Mouse (Mus musculus) heart, postnatal 4 days (tissue): Measurements from ENCODE around the gene Serinc2. TPM values are rescaled to one million over a fixed set of nuclear protein-coding genes. Genes with fewer than 3 reads are reported as not detected.

Experiments used
- DNase-seq: peaks from one replicate; pipeline ENCODE4 v3.0.0; 2021
- total RNA-seq, 2 experiments: library from RNA; stranded (reverse); gene quantifications; 2 replicates each; pipeline ENCODE4 v1.2.3; 2021

Gene Serinc2
- total RNA-seq, 2 experiments from 2014 or later: 2.7 to 3.8 TPM

DNA sequence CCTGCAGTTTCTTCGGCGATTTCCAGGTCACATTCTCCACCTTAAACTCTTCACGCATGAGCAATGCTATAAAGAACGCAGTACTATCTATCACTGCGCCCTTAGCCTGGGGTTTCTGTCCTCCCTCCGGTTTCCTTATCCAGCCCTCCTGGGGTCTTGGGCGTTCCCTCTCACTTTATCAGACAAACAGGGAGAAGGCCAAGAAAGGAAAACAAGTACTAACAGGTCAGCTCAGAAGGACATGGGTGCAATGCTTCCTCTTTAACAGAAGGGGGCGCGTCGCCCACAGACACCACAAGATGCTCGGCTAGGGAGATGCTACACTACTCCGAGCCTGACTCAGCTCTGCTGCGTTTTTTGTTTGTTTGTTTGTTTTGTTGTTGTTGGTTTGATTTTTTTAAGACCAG, 18.1 kb upstream of the Serinc2 start:
- DNase-seq: no peak

DNA sequence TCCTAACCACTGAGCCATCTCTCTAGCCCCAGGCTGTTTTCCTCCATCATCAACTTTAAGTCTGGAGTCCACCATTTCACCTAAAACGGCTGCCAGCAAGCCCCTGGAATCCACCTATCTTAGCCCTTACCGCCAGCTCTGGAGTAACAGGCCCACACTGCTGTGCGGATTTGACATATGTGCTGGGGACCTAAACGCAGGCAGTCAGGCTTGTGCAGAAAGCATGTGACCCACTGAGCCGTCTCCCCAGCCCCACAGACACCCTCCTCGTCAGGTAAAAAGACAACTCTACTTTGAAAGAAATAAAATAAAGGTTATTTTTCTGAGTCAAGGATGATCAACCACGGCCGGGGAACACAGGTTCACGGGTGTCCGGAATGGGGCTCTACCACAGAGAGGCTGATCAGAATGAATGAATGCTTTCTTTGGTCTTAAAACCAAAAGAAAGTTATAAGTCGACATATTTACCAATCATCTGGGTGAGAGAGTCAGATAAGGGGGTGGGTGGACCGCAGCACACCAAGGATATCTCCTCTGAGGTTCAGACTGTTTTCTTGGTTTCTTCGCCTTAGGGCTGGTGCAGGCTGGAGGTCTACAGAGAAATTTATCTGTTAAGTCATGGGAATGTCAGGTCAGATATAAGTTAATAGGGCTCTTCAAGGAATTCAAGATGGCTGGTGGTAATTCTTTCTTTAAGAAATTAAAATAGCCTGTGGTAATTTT, 17.4 kb upstream of the Serinc2 start:
- no peak for DNase-seq

DNA sequence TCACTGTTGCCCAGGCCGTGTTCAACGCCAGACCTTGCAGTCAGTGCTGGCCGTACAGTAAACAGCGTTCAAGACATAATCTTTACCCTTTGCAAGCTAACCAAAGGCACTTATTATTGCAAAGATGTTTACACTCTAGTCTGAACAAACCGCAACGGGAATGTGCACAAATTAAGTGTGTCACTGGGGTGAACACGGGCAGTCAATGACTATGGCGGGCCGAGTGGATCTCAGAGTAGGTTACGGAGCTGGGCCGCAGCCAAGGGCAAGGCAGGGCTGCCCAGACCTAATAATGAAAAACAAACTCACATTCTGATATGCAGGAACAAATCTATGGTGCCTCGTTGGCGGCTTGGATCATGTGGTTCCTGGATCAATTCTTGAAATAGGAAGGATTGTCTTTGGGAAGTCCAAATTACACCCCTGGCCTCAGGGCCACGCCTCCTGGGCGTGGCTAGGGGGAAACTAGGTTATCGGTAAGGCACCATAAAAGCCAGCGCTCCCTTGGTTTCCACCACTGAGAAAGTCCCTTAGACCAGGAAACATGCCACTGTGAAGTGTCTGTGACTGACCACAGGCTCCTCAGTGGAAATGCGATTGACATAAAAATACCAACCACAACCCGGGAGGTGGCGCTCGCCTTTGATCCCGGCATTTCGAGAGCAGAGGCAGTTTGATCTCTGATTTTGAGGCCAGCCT, 16.2 kb upstream of the Serinc2 start:
- peak; percentile 48 for DNase-seq

DNA sequence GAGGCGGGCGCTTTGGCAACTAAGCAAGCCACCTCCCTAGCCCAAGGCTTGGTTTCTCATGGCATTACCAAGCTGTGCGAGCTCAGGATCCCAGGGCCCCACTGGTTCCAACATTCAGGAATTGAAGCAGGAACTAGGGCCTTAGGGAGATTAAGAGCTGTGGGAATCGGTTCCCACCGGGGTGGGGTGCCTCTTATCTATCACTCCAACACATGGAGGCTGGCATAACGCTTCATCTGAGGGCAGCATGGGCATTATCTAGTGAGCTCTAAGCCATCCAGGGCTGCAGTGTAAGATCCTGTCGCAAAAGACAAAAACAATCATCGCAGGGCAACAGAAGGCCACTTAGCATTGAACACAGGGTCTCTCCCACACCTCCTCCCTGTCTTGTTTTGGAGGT, 15.5 kb upstream of the Serinc2 start:
- DNase-seq: no peak

DNA sequence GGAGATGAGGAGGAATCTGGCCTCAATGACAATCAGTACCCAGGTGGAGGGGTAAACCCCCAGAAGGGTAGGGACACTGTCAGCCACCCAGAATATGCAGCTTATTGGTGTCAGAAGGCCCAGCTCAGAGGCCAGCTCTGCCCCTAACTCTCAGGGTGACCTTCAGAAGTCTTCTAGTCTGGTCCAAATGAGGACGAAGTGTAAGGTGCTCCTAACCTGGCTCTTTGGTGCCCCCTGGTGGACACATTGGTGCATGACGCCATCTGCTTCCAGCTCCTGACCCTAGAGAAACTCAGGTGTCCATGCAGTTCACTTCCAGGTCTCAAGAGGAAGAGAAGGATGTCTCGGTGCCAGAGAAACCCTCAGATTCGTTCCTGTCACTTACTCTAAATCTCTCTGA, 13.3 kb upstream of the Serinc2 start:
- DNase-seq: peak; percentile 86

DNA sequence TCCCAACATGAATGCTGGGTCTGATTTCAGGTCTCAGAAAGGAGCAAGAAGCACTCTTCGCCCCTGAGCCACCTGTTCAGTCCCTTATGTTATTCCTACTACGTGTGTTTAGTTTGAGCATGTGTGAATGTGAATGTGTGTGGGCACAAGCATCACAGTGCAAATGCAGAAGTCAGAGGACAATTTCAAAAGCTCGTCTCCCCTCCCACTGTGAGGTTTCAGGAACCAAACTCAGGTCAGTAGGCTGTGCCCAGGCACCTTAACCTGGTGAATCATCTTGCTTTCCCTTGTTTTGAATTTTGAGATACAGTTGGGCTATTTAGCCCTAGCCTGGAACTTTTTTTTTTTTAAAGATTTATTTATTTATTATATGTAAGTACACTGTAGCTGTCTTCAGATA, 10.8 kb upstream of the Serinc2 start:
- no peak for DNase-seq

DNA sequence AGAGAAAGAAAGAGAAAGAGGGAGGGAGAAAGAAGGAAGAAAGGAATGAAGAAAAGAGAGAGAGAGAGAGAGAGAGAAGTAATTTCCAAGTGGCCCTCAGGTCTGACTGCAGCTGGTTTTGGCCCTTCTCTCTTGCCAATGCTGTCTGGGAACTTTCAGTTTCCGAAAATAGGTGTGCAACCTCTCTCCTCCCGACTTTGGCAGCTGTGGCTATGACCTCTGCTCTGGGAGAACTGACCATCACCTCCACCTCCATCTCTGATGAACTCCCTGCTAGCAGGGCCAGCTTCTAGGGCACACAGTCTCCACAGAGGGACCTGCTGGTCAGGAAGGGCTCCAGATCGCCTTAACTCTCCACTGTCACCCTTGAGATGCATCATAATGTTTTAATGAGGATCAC, 7.5 kb upstream of the Serinc2 start:
- no peak for DNase-seq

DNA sequence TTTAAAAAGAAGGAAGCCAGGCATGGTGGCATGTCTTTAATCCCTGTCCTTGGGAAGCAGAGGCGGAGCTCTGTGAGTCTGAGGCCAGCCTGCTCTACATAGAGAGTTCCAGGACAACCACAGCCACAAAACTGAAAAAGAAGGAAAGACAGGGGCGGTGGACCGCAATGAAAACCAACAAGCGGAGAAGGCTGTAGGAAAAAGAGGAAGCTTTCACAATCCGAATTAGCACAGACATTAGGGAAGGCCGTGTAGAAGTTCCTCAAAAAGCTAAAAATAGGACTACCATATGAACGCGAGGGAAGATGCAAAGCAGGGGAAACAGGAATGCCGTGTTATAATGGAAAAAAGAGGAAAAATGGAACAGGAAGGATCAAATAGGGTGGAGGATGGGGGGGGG, 4.8 kb upstream of the Serinc2 start:
- DNase-seq: no peak

DNA sequence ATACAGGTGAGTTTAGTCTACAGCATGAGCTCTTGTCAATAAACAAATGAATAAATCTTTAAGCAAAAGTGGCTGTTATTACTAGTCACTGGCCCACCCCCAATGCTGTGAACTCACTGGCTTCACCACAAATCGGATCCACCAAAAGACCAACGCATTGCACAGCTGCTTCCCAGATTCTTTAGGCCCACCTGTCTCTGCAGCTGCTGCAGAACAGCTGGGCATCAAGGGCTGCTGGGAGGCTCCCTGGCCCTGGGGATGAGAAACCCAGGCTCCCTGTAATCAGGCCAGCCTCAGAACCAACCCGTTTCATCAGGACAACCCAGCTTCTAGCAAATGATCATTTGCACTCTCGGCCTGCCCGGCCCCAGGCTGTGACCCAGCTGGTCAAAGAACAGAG, 3.9 kb upstream of the Serinc2 start:
- DNase-seq: no peak

DNA sequence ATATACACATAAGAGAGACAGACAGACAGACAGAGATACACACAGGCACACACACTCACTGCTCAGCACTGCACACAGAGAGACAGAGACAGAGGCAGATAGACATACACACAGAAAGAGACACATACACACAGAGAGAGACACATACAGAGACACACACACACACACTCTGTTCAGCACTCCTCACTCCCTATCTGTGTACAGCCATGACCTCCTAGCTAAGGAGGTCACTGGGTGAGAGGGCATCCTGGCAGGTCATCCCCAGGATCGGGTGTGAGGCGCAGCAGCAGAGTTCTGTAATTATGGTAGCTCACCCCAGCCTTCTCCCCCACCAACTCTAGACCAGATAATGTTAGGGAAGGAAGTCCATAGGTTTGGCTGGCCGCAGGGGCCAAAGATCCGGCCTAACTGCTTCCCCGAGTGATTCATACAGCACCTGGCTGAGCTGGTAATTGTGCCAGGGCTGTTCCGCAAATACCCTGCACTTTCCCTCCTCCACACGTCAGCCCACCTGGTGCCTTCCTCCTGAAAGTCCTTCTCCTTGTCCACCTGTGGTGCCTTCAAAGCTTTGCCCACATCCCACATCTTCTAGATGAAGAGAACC, 2.3 kb downstream of the Serinc2 start:
- DNase-seq: no peak

DNA sequence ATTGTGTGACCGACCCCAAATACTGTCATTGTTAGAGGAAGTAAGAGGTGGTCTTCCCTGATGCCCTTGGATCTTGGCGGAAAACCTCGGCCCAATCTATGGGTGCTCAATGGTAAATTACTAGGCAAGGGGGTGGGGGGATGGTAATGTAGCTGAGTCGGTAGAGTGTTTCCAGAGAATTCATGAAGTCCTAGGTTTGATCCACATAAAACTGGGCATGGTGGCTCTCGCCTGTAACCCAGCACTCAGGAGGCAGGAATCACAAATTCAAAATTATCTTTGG, 3.2 kb downstream of the Serinc2 start:
- DNase-seq: no peak

DNA sequence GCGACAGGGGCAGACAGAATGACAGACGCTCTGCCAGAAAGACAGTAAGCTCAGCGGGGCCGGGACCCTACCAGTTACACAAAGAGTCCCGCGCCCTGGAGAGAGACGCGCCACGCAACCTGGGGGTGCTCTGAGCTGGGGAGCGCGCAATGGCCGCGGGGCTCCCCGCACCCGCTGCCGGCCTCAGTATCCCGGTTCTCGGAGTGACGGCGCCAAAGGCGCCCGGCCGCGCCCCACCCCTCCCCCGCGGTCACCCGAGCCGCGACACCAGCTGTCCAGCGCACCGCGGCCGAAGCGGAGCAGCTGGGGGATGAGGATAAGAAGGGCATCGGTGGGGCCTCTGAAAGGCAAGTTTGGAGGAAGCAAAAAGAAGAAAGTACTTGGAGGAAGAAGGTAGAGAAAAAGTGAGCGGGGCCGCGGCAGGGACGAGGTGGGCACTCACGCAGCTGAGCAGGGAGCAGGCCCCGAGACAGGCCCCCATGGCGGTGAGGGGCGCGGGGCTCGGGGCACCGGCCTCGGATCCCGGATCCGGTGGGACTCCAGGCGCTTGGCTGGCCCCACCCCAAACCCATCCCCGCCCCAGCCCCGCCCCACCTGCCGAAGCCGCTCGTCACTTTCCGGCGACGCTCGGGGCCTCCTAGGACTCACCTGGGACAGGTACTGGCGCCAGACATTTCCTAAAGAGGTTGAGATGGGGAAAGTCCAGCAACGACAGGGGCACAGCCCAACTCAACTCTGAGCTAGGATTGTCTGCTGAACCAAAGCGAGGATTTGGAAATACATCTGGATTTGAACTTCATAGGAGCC, 3.8 kb downstream of the Serinc2 start:
- DNase-seq: no peak

DNA sequence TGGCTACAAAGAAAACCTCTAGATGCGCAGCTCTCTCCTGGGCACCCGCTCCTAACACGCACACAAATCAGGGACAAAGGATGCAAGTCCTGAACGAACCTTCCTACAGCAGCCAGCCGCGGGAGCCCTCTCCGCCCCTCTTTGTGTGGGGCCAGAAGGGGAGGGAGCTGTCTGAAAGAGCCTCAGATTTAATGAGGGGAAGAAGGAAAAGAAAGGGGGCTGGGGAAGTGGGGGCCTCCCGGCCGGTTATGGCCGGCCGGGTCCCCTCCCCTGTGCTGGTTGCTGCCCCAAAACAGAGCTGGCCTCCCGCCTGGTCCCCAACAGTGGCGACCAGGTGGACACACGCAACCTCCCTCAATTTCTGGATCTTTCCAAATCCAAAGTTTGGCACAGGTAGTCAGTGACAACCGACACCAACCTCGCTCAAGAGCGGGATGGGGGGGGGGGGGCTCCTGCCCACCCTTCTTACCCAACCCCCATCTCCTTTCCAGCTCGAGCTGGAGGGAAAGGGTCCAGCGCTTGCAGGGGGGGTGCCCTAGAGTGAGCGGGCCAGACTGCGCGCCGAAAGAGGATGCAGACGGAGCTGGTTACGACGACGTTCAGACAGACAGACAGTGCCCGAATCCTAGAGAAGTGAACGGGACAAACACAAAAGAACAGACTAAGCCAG, 4.5 kb downstream of the Serinc2 start:
- no peak for DNase-seq

DNA sequence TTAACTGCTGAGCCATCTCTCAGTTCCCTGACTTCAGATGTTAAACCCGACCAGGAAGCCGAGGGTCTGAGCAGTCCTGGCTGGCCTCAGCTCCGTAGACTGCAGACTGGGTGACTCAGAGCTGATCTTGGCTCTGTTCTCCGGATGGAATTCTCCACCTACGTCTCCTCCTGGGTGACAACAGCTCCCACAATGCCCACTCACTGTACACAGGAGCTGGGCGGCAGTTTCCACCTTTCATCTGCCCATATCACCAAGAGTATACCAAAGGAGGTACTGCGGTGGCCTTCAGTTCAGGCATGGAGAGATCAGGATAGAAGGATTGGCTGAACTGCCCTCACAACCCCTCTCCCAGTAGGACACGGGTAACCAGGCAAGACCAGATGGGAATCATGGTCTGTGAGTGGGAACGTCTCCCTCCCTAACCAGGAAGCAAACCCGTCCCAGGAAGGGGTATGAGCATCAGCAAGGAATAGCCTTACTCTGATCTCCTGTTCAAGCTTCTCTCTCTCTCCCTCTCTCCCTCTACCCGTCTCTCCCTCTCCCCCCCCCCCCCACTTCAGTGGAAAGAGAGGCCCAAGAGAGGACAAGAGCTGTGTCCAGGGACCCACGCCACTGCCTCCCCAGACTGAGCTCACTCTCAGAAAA, 5.2 kb downstream of the Serinc2 start:
- DNase-seq: no peak

DNA sequence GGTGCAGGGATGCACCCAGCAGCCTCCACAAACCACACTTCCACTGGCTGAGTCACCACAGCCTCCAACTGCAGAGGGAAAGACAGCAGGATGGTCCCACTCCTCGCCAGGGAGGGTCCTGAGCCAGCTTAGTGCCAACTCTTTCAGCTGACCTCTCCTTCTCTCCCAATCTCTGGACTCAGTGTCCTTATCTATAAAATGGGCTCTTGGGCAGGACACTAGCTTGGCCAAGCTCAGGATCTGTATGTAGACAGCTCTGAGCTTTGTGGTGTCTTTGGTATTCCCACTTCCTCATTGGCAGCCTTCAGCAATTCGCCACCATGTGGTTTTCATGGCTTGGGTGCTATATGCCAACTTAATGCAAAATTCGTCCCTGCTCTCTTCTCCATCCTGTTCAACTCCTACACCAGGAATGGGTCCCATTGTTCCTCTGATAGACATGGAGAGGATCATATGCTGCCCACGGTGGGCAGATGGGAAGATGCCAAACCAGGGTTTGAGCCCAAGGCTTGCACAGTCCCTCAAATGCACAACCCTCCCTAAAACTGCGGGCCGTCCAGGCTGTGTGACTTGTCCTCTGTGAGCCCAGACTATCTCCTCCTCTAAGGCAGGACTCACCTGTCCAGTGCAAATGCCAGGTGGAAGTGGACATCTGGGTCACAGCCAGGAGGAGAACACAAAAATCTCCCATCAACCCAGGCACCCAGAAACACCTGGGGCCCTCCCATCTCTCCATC, 8.2 kb downstream of the Serinc2 start:
- no peak for DNase-seq

DNA sequence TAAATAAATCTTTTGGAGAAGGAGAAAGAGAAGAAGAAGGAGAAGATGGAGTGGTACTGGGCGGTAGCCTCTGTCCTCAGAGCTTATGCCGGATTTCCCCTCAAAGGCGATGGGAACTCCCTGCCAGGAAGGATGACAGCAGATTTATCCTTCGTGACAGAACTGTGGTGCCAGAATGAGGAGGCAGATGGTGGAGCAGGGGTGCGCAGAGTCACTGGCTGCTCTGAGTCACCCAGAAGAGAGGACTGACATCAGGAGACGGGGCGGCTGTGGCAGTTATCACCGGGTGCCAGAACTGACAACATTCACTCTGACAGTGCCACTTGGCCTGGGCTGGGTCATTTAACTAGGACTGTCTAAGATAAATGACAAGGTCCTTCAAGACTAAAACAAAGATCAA, 8.9 kb downstream of the Serinc2 start:
- no peak for DNase-seq

DNA sequence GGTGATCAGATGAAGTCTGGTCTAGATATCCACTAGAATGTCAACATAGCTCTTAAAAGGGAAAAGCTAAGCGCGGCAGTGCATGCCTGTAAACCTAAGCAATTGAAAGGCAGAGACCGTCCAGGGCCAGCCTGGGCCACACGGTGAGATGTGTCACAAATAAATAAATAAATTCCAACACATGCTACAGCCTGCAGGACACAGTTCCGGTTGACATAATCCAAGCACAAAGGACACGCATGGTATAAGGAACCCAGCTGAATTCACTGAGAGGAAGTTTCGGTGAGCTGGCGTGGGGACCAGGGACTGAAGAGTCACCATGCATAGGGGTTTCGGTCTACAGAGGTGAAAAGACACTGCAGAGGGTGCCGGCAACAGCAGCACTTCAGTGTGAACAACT, 10.3 kb downstream of the Serinc2 start:
- DNase-seq: no peak

DNA sequence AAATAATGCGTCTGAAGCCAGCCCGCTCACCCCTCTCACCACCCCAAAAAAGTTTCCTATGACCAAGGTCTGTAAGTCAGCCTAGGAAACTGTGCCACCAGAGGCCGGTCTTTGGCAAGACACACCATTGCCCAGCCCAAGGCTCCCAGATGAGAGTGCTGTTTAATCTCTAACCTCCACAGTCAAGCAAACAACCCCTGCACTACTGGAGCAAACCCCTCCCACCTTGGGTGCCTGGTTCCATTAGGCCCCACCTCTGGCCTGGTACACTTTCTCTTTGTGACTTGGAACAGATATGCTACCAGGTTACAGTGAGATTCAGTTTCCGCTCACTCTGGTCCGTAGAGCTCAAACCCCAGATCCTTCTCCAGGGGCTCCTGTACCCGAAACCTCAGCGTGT, 11.9 kb downstream of the Serinc2 start:
- no peak for DNase-seq

DNA sequence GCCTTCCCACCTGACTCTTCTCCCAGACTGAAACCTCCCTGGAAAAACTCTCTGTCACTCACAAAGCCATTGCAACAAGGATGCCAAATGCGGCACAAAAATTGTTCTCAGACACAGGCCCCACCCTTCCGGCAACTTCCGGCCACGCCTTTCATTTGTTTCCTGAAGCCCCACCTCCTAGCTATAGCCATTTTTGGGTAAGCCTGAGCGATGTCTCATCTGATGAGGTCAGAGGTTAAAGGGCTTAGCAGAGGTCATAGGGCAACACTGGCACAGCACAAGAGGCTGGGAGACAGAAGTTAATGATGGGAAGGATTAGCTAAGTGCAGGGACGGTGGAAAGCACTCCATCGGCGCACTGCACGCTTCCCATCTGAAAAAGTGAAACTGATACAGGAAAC, 12.4 kb downstream of the Serinc2 start:
- DNase-seq: no peak

DNA sequence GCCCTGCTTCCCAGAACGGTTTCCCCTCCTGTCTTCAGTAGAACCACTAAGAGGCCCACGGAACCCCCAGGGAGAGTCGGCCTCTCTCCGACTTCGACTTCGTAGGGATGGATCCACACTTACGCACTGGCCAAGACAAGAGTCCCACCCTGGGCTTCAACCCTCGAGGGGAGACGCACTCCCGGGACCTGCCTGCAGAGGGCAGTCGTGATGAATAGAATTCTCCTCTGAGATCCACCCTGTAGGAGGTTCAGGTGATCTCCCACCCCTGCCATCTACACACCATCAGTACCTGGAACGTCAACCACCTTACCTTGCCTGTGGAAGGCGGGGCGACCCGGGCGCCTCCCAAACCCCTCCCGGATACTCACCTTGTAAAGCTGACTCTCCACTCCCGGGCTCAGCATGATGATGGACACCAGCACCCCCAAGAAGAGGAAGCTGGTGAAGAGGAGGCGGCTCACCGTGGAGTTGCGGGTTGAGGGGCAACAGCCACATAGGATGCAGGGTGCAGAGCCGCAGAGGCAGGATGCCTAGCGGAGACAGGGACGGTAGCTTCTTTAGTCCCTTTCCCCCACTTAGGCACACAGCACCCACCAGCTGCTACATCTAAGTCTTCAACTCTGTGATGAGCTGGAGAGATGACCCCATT, 14.2 kb downstream of the Serinc2 start:
- peak; percentile 83 for DNase-seq

DNA sequence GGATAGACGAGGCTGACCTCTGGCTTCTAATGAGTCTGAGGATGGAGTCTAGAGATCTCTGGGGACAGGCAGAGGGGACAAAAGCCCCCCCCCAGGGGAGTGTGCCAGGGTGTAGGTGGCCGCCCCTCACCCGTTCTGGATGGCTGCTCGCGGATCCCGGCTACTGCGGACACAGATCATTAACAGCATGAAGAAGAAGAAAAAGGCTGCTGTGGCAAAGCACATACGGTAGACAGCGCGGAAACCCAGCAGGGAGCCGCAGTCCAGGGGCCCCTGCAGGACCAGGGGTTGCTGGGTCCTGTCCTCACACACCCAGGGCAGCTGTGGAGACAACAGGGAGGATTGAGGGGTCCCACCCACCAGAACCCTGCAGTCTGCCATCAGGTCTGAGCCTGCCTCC, 14.9 kb downstream of the Serinc2 start:
- no peak for DNase-seq
